ENCODE assay signal across 11 mouse cellular contexts in genomic region chr11:59584539-59584938, GRCm38 (mm10). TPM values are rescaled to one million over a fixed set of nuclear protein-coding genes. Genes with fewer than 3 reads are reported as not detected.
DNase-seq lines count a peak whose midpoint lies in the region; ATAC-seq and TF ChIP-seq lines count a peak whose summit lies in the region.
"Had no signal": no experiment of that assay in that cellular context is flagged by ENCODE, and none has a peak within 500 bp of the region (broad histone marks: within the 10 kb centered on the region; RNA-seq: fewer than 3 reads in every experiment).

No protein-coding gene starts in this region.

- DNase-seq in adrenal gland, adult 2 months = peak; percentile 14
- DNase-seq in adrenal gland, adult 18-20 months (ENCODE audit: low spot score in 2 of 2) = no peak
- DNase-seq in midbrain, embryonic 14.5 days = peak; percentile 17
- peak; percentile 71 for DNase-seq in embryo, embryonic 10.5 days (ENCODE audit: low spot score)
- no peak for DNase-seq in gastrocnemius, postnatal 14 days

- no peaks in the 10 kb centered on the region for H3K9me3 ChIP-seq in midbrain, embryonic 14.5 days (ENCODE audit: control insufficient read depth, low read length)
- no peaks in the 10 kb centered on the region for H3K9me3 ChIP-seq in midbrain, embryonic 13.5 days
- H3K9me3 ChIP-seq: heart, embryonic 13.5 days; megakaryocyte, embryonic 14.5 days had no signal

- no peak overlapping the region for H3K4me3 ChIP-seq in midbrain, embryonic 14.5 days (replicated peaks; ENCODE audit: low read depth, low read length)
- no peak overlapping the region for H3K4me3 ChIP-seq in midbrain, embryonic 13.5 days (replicated peaks)
- H3K4me3 ChIP-seq in myocyte = no peak overlapping the region
- H3K4me3 ChIP-seq: heart, embryonic 13.5 days; megakaryocyte, embryonic 14.5 days had no signal

- no peak for TF ChIP-seq POLR2A in myocyte (IDR thresholded peaks at IDR 0.05; ENCODE audit: insufficient read length, low read depth)

- no peak overlapping the region for H3K27ac ChIP-seq in midbrain, embryonic 14.5 days (replicated peaks; ENCODE audit: low read depth, low read length)
- no peak overlapping the region for H3K27ac ChIP-seq in midbrain, embryonic 13.5 days
- H3K27ac ChIP-seq: heart, embryonic 13.5 days had no signal

- no peaks in the 10 kb centered on the region for H3K4me1 ChIP-seq in midbrain, embryonic 14.5 days (ENCODE audit: control insufficient read depth, insufficient read depth, low read length)
- H3K4me1 ChIP-seq in midbrain, embryonic 13.5 days (replicated peaks) = no peaks in the 10 kb centered on the region
- H3K4me1 ChIP-seq: heart, embryonic 13.5 days; megakaryocyte, embryonic 14.5 days had no signal

- H3K36me3 ChIP-seq in midbrain, embryonic 14.5 days (ENCODE audit: control insufficient read depth, insufficient read depth, low read length) = no peaks in the 10 kb centered on the region
- H3K36me3 ChIP-seq in midbrain, embryonic 13.5 days = no peaks in the 10 kb centered on the region
- H3K36me3 ChIP-seq in myocyte (ENCODE audit: control insufficient read depth, insufficient read depth) = no peaks in the 10 kb centered on the region
- H3K36me3 ChIP-seq: heart, embryonic 13.5 days had no signal

- H3ac ChIP-seq in myocyte (ENCODE audit: control insufficient read depth, insufficient read length) = no peak overlapping the region

- intact Hi-C loops in gastrocnemius, postnatal 14 days (cut with DNase I; ENCODE audit: low total_unique reads) = no loop called here

- no peaks in the 10 kb centered on the region for H3K79me2 ChIP-seq in myocyte (ENCODE audit: control insufficient read depth, insufficient read depth)

- H3K4me2 ChIP-seq in midbrain, embryonic 14.5 days (ENCODE audit: low read length) = no peak overlapping the region
- no peak overlapping the region for H3K4me2 ChIP-seq in midbrain, embryonic 13.5 days (replicated peaks)
- no peak overlapping the region for H3K4me2 ChIP-seq in myocyte (ENCODE audit: low read depth)
- H3K4me2 ChIP-seq: heart, embryonic 13.5 days had no signal

- H3K27me3 ChIP-seq in midbrain, embryonic 14.5 days (ENCODE audit: control insufficient read depth, insufficient read depth, low read length) = no peaks in the 10 kb centered on the region
- H3K27me3 ChIP-seq in midbrain, embryonic 13.5 days = no peaks in the 10 kb centered on the region
- H3K27me3 ChIP-seq in myocyte (ENCODE audit: control insufficient read depth, insufficient read depth, insufficient read length) = peaks cover 8% of the 10 kb centered on the region

- 37% methylated on average over 6 of the region's 6 CpGs for WGBS in midbrain, embryonic 14.5 days
- 40% methylated on average over 6 of the region's 6 CpGs for WGBS in midbrain, embryonic 13.5 days

- no peak overlapping the region for H3K9ac ChIP-seq in midbrain, embryonic 14.5 days (replicated peaks; ENCODE audit: low read length)
- no peak overlapping the region for H3K9ac ChIP-seq in midbrain, embryonic 13.5 days (replicated peaks)
- H3K9ac ChIP-seq: heart, embryonic 13.5 days had no signal

- ATAC-seq in midbrain, embryonic 14.5 days (ENCODE audit: low FRiP score, low TSS enrichment) = no peak
- no peak for ATAC-seq in midbrain, embryonic 13.5 days
- ATAC-seq in frontal cortex, adult (ENCODE audit: low TSS enrichment) = no peak

TF ChIP-seq in myocyte, 11 proteins besides CTCF, POLR2A, EP300 and RAD21:
- TF ChIP-seq MAX (IDR thresholded peaks at IDR 0.05; ENCODE audit: low read depth) (no peak), REST (IDR thresholded peaks at IDR 0.05; ENCODE audit: insufficient read depth, insufficient read length) (peak; percentile 84)

RNA-seq across cellular contexts. Expression of gene Olfr222, which starts 8.5 kb away (rescaled TPM):
- total RNA-seq in adrenal gland, adult 2 months (2021) = not detected
- not detected in 2 replicates for polyA plus RNA-seq in adrenal gland, adult 2 months (2012; rRNA removed)
- total RNA-seq in adrenal gland, adult 18-20 months (2021) = not detected
- polyA plus RNA-seq in midbrain, embryonic 14.5 days (2014; fragmentation: Nextera tagmentation; extraction: Ambion mirVana) = not detected in 2 replicates
- not detected in 2 replicates for polyA plus RNA-seq in midbrain, embryonic 13.5 days (2015; fragmentation: Nextera tagmentation; extraction: Ambion mirVana)
- polyA plus RNA-seq in myocyte (2012; fragmentation: generic; extraction: Trizol) = not detected
- total RNA-seq in gastrocnemius, postnatal 14 days (2021) = not detected
- polyA plus RNA-seq: C2C12; heart, embryonic 13.5 days had no signal

RNA-seq across cellular contexts. Expression of gene Olfr223, which starts 8.6 kb away (rescaled TPM):
- total RNA-seq in adrenal gland, adult 2 months (2021) = not detected
- polyA plus RNA-seq in adrenal gland, adult 2 months (2012; rRNA removed) = not detected in 2 replicates
- total RNA-seq in adrenal gland, adult 18-20 months (2021) = not detected
- not detected in 2 replicates for polyA plus RNA-seq in midbrain, embryonic 14.5 days (2014; fragmentation: Nextera tagmentation; extraction: Ambion mirVana)
- polyA plus RNA-seq in midbrain, embryonic 13.5 days (2015; fragmentation: Nextera tagmentation; extraction: Ambion mirVana) = not detected in 2 replicates
- not detected for polyA plus RNA-seq in myocyte (2012; fragmentation: generic; extraction: Trizol)
- not detected for total RNA-seq in gastrocnemius, postnatal 14 days (2021)
- polyA plus RNA-seq: C2C12; heart, embryonic 13.5 days had no signal

RNA-seq across cellular contexts. Expression of gene Nlrp3, which starts 43.2 kb away (rescaled TPM):
- total RNA-seq in adrenal gland, adult 2 months (2021) = 1 to 10 TPM; 1.3 to 1.8 TPM
- polyA plus RNA-seq in adrenal gland, adult 2 months (2012; rRNA removed) = 0.26 and 0.29 TPM in 2 replicates
- under 1 TPM; 0.96 to 0.99 TPM for total RNA-seq in adrenal gland, adult 18-20 months (2021)
- 0.35 TPM in 1 of 2 replicates, not detected in the other for polyA plus RNA-seq in midbrain, embryonic 14.5 days (2014; fragmentation: Nextera tagmentation; extraction: Ambion mirVana)
- polyA plus RNA-seq in midbrain, embryonic 13.5 days (2015; fragmentation: Nextera tagmentation; extraction: Ambion mirVana) = 0.04 and 0.21 TPM in 2 replicates
- 0.02 TPM for polyA plus RNA-seq in myocyte (2012; fragmentation: generic; extraction: Trizol)
- total RNA-seq in gastrocnemius, postnatal 14 days (2021) = under 1 TPM; 0.27 to 0.42 TPM

RNA-seq across cellular contexts. Expression of gene Zkscan17, which starts 58.0 kb away (rescaled TPM):
- total RNA-seq in adrenal gland, adult 2 months (2021) = 10 to 100 TPM; 16.7 to 17.9 TPM
- 11.0 and 14.9 TPM in 2 replicates for polyA plus RNA-seq in adrenal gland, adult 2 months (2012; rRNA removed)
- total RNA-seq in adrenal gland, adult 18-20 months (2021) = 10 to 100 TPM; 13.7 to 15.5 TPM
- 15.5 and 16.1 TPM in 2 replicates for polyA plus RNA-seq in midbrain, embryonic 14.5 days (2014; fragmentation: Nextera tagmentation; extraction: Ambion mirVana)
- 17.6 and 18.2 TPM in 2 replicates for polyA plus RNA-seq in midbrain, embryonic 13.5 days (2015; fragmentation: Nextera tagmentation; extraction: Ambion mirVana)
- polyA plus RNA-seq in myocyte (2012; fragmentation: generic; extraction: Trizol) = 26.4 TPM
- 10 to 100 TPM; 12.1 to 15.4 TPM for total RNA-seq in gastrocnemius, postnatal 14 days (2021)

Comparison
In these comparisons a context has a peak if more than half of its experiments do, and no peak if none do; other contexts are left out.
1. DNase-seq: peak in adrenal gland, adult 2 months (single experiment), midbrain, embryonic 14.5 days (single experiment) and embryo, embryonic 10.5 days (single experiment); none in adrenal gland, adult 18-20 months (0 of 2) and gastrocnemius, postnatal 14 days (single experiment).